Mouse (Mus musculus): ENCODE data around the gene A4galt. TPM values are rescaled to one million over a fixed set of nuclear protein-coding genes. Genes with fewer than 3 reads are reported as not detected.

A4galt gene
- total RNA-seq, 2 experiments from 2014 or later: 3.0 to 3.3 TPM

Other genes with a start within 250 kb of the A4galt start
- under 1 TPM; 0.66 to 0.78 TPM for gene Nfam1, start 218.5 kb downstream of the A4galt start, total RNA-seq (2021)
- gene Serhl, start 162.3 kb downstream of the A4galt start, total RNA-seq (2021): 10 to 100 TPM; 26.9 to 33.9 TPM
- 10 to 100 TPM; 37.4 to 46.5 TPM for gene Rrp7a, start 129.0 kb downstream of the A4galt start, total RNA-seq (2021)
- 10 to 100 TPM; 15.7 to 17.1 TPM for gene Poldip3, start 102.4 kb downstream of the A4galt start, total RNA-seq (2021)
- gene Cyb5r3, start 79.2 kb downstream of the A4galt start, total RNA-seq (2021): 10 to 100 TPM; 40.3 to 50.1 TPM
- 1 to 10 TPM; 5.4 to 6.0 TPM for gene Arfgap3, start 98.5 kb upstream of the A4galt start, total RNA-seq (2021)
- 10 to 100 TPM; 49.4 to 75.6 TPM for gene Pacsin2, start 212.8 kb upstream of the A4galt start, total RNA-seq (2021)

All from gastrocnemius, adult 18-20 months (tissue).